Mouse (Mus musculus) gonadal fat pad, adult 2 months (tissue): ENCODE results near the gene Fads3. TPM values are rescaled to one million over a fixed set of nuclear protein-coding genes. Genes with fewer than 3 reads are reported as not detected.

Source experiments
- DNase-seq: peaks from one replicate; pipeline ENCODE4 v3.0.0-alpha.2; 2012; ENCODE audit warnings: low read depth
- polyA plus RNA-seq: library from polyadenylated mRNA; depleted of rRNA; stranded (reverse); fragments of >200 nt; gene quantifications from 2 replicates; pipeline ENCODE4 v1.2.3, GENCODE M21; 2012

Fads3 gene
- polyA plus RNA-seq, 1 experiment, result 687 TPM

- DNase-seq, result no peak
These were observed 19.4 kb upstream of the Fads3 start for GRCm38 (mm10) chr19:10021981-10022380.

- no peak for DNase-seq
These were observed 18.7 kb upstream of the Fads3 start for GRCm38 (mm10) chr19:10022414-10023303.

GRCm38 (mm10) chr19:10023304-10023758 is 18.0 kb upstream of the Fads3 start:
- no peak for DNase-seq

GRCm38 (mm10) chr19:10025169-10025875 is 16.0 kb upstream of the Fads3 start:
- DNase-seq, result no peak

GRCm38 (mm10) chr19:10029746-10030145 is 11.6 kb upstream of the Fads3 start:
- DNase-seq, result no peak

- DNase-seq, result no peak
These were observed 8.0 kb upstream of the Fads3 start for GRCm38 (mm10) chr19:10033211-10033973.

GRCm38 (mm10) chr19:10034356-10034755 is 7.0 kb upstream of the Fads3 start:
- no peak for DNase-seq

GRCm38 (mm10) chr19:10034785-10035447 is 6.5 kb upstream of the Fads3 start:
- DNase-seq, result no peak

- DNase-seq, result no peak
These were observed 3.8 kb upstream of the Fads3 start for GRCm38 (mm10) chr19:10037534-10037933.

- no peak for DNase-seq
These were observed 3.0 kb upstream of the Fads3 start for GRCm38 (mm10) chr19:10038364-10038763.

GRCm38 (mm10) chr19:10038910-10039309 is 2.5 kb upstream of the Fads3 start:
- DNase-seq, result no peak

- DNase-seq, result no peak
These were observed 1.8 kb upstream of the Fads3 start for GRCm38 (mm10) chr19:10039615-10040014.

GRCm38 (mm10) chr19:10040866-10041387 is 442 bp upstream of the Fads3 start:
- DNase-seq, result no peak

GRCm38 (mm10) chr19:10042232-10042631 is 863 bp downstream of the Fads3 start:
- no peak for DNase-seq

GRCm38 (mm10) chr19:10042816-10043215 is 1.4 kb downstream of the Fads3 start:
- no peak for DNase-seq

GRCm38 (mm10) chr19:10043643-10044042 is 2.3 kb downstream of the Fads3 start:
- DNase-seq, result no peak

- DNase-seq, result no peak
These were observed 4.3 kb downstream of the Fads3 start for GRCm38 (mm10) chr19:10045707-10046106.

GRCm38 (mm10) chr19:10046346-10046745 is 5.0 kb downstream of the Fads3 start:
- no peak for DNase-seq

GRCm38 (mm10) chr19:10046983-10047382 is 5.6 kb downstream of the Fads3 start:
- DNase-seq, result no peak

GRCm38 (mm10) chr19:10049533-10049932 is 8.2 kb downstream of the Fads3 start:
- no peak for DNase-seq

- no peak for DNase-seq
These were observed 9.1 kb downstream of the Fads3 start for GRCm38 (mm10) chr19:10050438-10050837.
